Mouse (Mus musculus): ENCODE results near the gene Mael. TPM values are rescaled to one million over a fixed set of nuclear protein-coding genes. Genes with fewer than 3 reads are reported as not detected.

Gene Mael
- polyA plus RNA-seq, 1 experiment = not detected

DNA sequence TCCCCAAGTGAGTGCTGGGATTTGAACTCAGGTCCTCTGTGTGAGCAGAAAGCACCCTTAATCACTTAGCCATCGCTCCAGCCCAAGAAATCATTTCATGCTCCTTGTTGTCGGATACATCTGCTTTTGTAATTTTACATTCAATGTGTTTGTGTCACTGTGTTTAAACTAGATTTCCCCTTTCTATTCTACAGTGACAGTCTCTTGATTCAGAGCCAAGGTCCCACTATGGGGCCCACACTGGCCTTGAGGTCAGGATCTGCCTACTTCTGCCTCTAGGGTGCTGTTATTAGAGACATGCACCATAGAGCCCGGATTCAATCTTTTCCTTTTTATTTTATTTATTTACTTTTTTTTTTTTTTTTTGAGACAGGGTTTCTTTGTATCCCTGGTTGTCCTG, 65.6 kb downstream of the Mael start:
- no peak overlapping the region for H3K4me3 ChIP-seq (ENCODE audit: insufficient read depth, low read depth, low read length)
- no peak overlapping the region for H3K27ac ChIP-seq (replicated peaks; ENCODE audit: low read depth, low read length)

DNA sequence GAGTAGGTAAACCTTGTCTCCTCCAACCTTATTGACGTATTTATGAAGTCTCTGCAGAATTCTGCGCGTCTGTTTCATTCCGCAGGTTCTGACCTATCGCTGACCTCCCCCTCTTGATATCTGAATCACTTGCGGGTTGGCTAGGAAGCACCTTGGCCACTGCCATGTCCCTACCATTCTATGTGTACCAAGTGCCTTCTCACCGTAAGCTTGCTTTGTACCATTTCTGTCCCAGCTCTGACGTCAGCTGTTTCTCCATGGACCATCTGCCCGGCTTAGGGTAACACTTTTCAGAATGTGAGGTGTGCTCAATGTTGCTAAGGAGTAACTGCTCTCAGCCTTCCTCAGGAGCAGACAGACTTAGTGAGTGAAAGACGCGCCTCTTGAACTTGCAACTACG, 67.7 kb downstream of the Mael start:
- Histone ChIP-seq H3K27ac (replicated peaks; ENCODE audit: low read depth, low read length) (no peak overlapping the region), H3K4me3 (ENCODE audit: insufficient read depth, low read depth, low read length) (no peak overlapping the region), H3K4me1 (ENCODE audit: control insufficient read depth, insufficient read depth, insufficient read length, low read length) (no peaks in the 10 kb centered on the region)

More for the DNA sequence above, 65.6 kb downstream of the Mael start:
- no peaks in the 10 kb centered on the region for H3K4me1 ChIP-seq (ENCODE audit: control insufficient read depth, insufficient read depth, insufficient read length, low read length)

DNA sequence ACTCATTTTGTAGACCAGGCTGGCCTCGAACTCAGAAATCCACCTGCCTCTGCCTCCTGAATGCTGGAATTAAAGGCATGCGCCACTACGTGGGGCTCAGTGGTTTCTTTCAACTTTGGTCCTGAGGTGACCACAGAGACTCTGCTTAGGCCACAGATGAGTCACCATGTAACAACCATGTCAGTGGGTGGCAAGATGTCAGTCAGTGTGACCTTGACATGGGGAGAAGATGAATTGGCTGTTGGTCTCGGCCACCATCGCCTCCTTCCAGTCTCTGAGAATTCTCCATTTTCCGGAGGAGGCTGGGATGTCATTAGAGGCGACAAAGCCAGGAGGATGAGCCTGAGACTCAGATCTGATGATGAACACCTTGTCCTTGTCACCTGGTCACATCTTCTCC, 68.8 kb downstream of the Mael start:
- no peak overlapping the region for H3K27ac ChIP-seq (replicated peaks; ENCODE audit: low read depth, low read length)
- H3K4me3 ChIP-seq (ENCODE audit: insufficient read depth, low read depth, low read length) = no peak overlapping the region
- H3K4me1 ChIP-seq (ENCODE audit: control insufficient read depth, insufficient read depth, insufficient read length, low read length) = no peaks in the 10 kb centered on the region

DNA sequence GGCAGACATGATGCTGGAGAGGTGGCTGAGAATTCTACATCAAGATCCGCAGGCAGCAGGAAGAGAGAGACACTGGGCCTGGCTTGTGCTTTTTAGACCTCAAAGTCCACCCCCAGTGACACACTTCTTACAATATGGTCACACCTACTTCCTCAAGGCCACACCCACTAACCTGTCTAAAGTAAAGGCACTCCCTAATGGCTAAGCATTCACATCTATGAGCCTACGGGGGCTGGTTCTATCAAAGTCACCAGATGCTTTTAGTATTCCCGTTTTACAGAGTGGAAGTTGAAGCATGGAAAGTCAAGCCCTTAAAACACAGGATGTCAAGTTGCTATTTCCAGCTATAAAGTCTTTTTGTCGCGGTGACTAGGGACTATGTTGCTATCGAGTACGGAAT, 70.5 kb downstream of the Mael start:
- no peak overlapping the region for H3K4me3 ChIP-seq (ENCODE audit: insufficient read depth, low read depth, low read length)
- no peak overlapping the region for H3K27ac ChIP-seq (replicated peaks; ENCODE audit: low read depth, low read length)
- no peaks in the 10 kb centered on the region for H3K4me1 ChIP-seq (ENCODE audit: control insufficient read depth, insufficient read depth, insufficient read length, low read length)

DNA sequence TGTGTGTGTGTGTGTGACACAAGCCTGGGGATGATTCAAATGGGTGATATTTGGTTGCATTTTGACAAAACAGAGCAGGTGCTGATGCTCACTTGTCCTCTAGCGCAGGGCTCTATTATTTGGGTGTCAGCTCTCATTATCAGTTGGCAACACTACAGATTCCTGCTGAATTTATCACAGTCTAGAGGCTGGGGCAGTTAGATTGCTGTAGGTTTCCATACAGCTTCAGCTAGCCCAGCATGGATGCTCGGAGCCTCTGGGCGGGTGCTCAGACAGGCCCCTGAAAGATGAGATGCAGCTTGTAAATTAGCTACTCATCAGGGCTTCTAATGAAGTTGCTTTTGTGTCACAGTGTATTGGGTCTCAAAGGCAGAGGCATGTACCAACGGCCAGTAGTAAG, 71.1 kb downstream of the Mael start:
- no peak overlapping the region for H3K27ac ChIP-seq (replicated peaks; ENCODE audit: low read depth, low read length)
- H3K4me3 ChIP-seq (ENCODE audit: insufficient read depth, low read depth, low read length) = no peak overlapping the region
- no peaks in the 10 kb centered on the region for H3K4me1 ChIP-seq (ENCODE audit: control insufficient read depth, insufficient read depth, insufficient read length, low read length)

GRCm38 (mm10) chr1:166165159-166165558, 73.4 kb downstream of the Mael start:
- Histone ChIP-seq H3K27ac (replicated peaks; ENCODE audit: low read depth, low read length) (no peak overlapping the region), H3K4me1 (ENCODE audit: control insufficient read depth, insufficient read depth, insufficient read length, low read length) (no peaks in the 10 kb centered on the region), H3K4me3 (ENCODE audit: insufficient read depth, low read depth, low read length) (no peak overlapping the region)

GRCm38 (mm10) chr1:166164580-166164979, 74.0 kb downstream of the Mael start:
- Histone ChIP-seq H3K4me1 (ENCODE audit: control insufficient read depth, insufficient read depth, insufficient read length, low read length) (no peaks in the 10 kb centered on the region), H3K27ac (replicated peaks; ENCODE audit: low read depth, low read length) (no peak overlapping the region), H3K4me3 (ENCODE audit: insufficient read depth, low read depth, low read length) (no peak overlapping the region)

DNA sequence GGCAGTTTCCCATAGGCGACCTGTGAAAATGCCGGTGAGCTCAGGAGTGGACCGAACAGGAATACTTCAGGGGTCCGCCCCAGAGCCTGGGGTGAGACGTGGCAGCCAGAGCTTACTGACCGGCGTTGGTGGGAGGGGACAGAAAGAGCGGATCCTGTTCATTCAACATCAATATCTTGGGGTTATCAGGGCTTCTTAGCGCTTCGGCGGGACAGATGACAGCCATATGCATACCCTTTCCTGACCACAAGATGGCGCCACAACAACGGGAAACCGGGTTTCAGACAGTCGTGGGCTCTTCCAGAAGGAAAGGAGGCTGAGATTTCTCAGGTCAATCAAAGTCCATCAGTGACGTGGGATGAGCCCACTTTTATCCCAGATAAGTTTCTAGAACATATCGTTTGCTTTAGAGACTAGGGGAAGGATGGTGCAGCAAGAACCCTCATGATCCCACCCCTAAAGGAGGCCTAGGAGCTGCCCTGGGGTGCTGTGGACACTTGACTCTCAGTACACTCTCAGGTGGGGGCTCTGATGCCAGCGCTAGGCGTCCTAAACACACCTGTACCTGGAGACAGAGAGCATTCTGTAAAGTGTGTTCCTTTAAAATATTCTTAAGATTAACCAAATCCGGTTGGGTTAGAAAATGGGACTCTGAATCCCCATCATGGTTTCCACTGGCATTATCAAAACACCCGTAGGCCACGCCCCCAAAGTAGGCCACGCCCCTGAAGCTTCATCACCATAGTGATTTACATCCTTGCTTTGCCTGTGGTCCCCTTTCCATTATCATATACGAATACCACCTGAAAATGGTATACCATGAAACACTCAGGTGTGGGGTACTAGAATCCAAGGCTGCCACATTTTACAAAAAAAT, 77.7 kb downstream of the Mael start:
- Histone ChIP-seq H3K4me3 (ENCODE audit: insufficient read depth, low read depth, low read length) (no peak overlapping the region), H3K4me1 (ENCODE audit: control insufficient read depth, insufficient read depth, insufficient read length, low read length) (no peaks in the 10 kb centered on the region), H3K27ac (replicated peaks; ENCODE audit: low read depth, low read length) (no peak overlapping the region)

DNA sequence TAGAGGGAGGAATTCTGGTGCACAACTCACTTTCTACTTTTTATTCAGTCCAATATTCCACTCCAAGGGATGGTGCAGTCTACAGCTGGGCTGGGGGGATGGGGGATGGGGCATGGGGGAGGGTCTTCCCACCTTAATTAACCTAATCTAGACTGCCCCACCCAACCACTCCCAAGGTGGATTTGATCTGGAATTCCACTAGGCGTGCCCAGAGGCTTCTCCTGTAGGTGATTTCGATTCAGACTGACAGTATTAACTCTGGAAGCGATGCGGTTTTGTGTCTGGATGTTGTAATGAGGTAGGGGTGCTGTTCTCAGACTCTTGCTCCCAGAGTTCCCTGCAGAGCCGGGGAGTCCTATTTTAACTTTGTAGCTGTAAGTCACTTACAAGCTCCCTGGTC, 78.4 kb downstream of the Mael start:
- Histone ChIP-seq H3K4me1 (ENCODE audit: control insufficient read depth, insufficient read depth, insufficient read length, low read length) (no peaks in the 10 kb centered on the region), H3K4me3 (ENCODE audit: insufficient read depth, low read depth, low read length) (no peak overlapping the region), H3K27ac (replicated peaks; ENCODE audit: low read depth, low read length) (no peak overlapping the region)

DNA sequence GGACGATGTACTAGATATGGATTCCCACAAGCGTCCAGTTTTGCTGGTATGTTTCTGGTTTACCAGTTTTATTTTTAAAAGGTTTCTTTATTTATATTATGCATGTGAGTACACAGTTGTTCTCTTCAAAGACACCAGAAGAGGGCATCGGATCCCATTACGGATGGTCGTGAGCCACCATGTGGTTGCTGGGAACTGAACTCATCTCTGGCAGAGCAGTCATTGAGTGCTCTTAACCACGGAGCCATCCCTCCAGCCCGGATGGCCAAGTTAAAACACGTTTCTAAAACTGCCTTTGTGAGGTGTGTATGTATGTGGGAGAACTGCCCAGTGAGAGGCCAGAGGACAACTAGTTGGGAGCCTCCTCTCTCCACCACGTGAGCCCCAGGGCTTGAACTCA, 79.9 kb downstream of the Mael start:
- Histone ChIP-seq H3K27ac (replicated peaks; ENCODE audit: low read depth, low read length) (no peak overlapping the region), H3K4me1 (ENCODE audit: control insufficient read depth, insufficient read depth, insufficient read length, low read length) (no peaks in the 10 kb centered on the region), H3K4me3 (ENCODE audit: insufficient read depth, low read depth, low read length) (no peak overlapping the region)

DNA sequence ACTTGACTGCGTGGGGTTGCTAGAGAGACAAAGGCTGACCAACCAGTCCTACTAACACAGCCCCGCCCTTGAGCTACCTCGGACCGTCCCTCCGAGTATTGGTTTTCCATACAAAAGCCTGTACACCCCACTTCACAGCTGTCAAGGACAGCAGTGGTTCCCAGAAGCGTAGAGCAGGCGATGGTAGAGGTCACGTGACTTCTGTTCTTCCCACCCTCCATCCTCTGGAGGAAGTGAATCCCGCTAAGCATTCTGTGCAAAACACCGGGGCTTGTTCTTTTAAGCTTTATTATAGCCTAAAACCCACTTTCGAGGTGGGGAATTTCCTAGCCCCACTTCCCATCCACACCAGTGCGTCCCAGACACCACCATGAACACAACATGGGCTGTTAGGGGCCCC, 80.8 kb downstream of the Mael start:
- Histone ChIP-seq H3K4me1 (ENCODE audit: control insufficient read depth, insufficient read depth, insufficient read length, low read length) (no peaks in the 10 kb centered on the region), H3K4me3 (ENCODE audit: insufficient read depth, low read depth, low read length) (no peak overlapping the region), H3K27ac (replicated peaks; ENCODE audit: low read depth, low read length) (no peak overlapping the region)

GRCm38 (mm10) chr1:166155113-166155494, 83.4 kb downstream of the Mael start:
- Histone ChIP-seq H3K4me1 (ENCODE audit: control insufficient read depth, insufficient read depth, insufficient read length, low read length) (no peaks in the 10 kb centered on the region), H3K27ac (replicated peaks; ENCODE audit: low read depth, low read length) (no peak overlapping the region), H3K4me3 (ENCODE audit: insufficient read depth, low read depth, low read length) (no peak overlapping the region)

DNA sequence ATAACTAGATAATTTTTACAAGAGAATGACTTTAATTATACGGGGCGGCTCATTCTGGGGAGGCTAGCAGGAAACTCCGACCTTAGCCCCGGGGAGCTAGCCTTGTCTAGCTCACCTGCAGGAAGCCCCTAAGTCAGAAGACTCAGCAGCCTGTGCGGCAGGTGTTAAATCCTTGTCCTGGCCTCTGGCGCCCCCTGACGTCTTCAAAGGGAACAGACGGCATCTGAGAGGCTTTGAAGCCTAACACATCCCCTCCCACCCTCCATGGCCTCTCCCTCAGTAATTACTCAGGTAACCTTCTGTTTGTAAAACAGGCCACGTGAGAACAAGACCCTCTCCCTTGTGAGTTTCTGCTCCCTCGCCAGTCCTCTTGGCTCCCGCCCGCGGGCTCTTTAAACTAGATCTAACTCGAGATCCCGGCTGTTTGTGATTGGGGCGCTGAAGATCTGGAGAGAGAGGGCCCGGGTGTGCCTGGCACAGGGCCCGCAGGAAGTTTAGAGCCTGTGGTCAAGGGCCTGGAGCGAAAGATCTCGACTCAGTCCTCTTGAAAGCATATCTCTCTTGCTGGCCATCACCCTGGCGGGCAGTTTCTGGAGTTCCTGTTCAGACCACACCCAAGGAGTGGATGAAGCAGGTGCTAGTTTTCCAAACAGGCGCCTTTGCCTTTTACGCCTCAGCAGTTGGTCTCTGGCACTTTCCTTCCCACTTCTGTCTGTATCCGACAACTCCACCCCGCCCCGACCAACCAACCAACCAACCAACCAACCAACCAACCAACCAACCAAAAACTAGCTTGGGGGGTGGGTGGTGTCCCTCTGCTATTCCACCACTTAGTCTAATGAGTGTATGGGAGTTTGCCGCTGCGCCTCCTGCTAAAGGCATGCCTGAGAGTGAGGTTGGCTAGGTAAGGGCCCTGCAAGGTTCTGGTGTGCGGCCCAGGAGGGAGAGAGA, 84.1 kb downstream of the Mael start:
- Histone ChIP-seq H3K4me3 (ENCODE audit: insufficient read depth, low read depth, low read length) (no peak overlapping the region), H3K4me1 (ENCODE audit: control insufficient read depth, insufficient read depth, insufficient read length, low read length) (no peaks in the 10 kb centered on the region), H3K27ac (replicated peaks; ENCODE audit: low read depth, low read length) (no peak overlapping the region)

DNA sequence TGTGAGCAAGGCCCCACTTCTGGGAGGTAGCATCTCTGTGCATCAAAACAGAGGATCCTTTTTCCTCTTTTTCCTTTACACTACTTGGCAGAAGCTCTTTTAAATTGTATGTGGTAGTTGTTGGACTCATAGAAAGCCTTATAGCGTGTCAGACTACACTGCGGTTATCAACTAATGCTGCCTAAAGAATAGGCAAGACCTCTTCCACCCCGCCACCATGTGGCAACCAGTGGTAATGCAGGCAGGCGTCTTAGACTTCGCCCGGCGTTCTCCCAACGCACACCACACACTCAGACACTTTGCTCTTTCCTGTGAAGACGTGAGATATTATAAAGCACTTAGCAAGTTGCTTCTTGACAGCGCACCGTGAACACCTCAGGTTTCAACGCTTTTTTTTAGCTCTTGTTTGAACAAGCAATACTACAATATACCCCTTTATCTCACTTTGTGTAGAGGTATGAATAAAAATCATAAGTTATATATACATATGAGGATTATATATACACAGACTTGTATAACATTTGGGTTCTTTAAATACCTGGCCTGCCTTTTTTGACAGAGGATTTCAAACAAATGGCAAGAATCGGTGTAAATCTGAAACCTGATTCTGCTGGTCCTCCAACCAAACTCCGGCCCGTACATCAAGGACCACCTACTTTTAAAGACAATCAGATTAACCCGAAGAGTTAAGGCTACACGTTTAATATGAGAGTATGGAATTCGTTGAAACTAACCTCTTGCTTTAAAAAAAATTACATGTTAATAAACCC, 85.0 kb downstream of the Mael start:
- H3K27ac ChIP-seq (replicated peaks; ENCODE audit: low read depth, low read length) = no peak overlapping the region
- H3K4me1 ChIP-seq (ENCODE audit: control insufficient read depth, insufficient read depth, insufficient read length, low read length) = no peaks in the 10 kb centered on the region
- no peak overlapping the region for H3K4me3 ChIP-seq (ENCODE audit: insufficient read depth, low read depth, low read length)

DNA sequence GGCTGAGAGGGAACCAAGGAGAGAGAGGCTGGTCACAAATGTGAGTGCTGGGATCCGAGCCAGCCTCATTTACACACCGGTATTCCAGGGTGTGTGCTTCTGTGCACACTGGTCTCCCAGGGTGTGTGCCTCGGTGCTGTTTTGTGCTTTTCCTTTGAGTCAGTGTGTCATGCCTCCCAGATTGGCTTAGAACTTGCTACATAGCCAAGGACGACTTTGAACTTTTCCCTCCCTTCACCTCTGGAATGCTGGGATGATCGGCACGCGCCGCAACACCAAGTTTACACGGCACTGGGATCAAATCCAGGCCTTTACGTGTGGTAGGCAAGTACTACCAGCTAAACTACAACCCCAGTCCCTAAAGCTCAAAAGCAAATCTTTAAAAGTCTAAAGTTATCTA, 86.5 kb downstream of the Mael start:
- Histone ChIP-seq H3K4me1 (ENCODE audit: control insufficient read depth, insufficient read depth, insufficient read length, low read length) (no peaks in the 10 kb centered on the region), H3K27ac (replicated peaks; ENCODE audit: low read depth, low read length) (no peak overlapping the region), H3K4me3 (ENCODE audit: insufficient read depth, low read depth, low read length) (no peak overlapping the region)

Measured in brown adipose tissue, adult 24 weeks (tissue).